Mouse (Mus musculus) left cerebral cortex, adult 11 months (tissue): ENCODE results near the gene Hspa4l.
"Not testable (repeated sequence)": the region's sequence is repeated elsewhere in the genome, so short reads cannot be mapped to it uniquely, and the experiment has no call there.

Source experiments
- DNase-seq: peaks from one replicate; pipeline ENCODE4 v3.0.0; 2022; ENCODE audit warnings: low spot score

Hspa4l gene

DNA sequence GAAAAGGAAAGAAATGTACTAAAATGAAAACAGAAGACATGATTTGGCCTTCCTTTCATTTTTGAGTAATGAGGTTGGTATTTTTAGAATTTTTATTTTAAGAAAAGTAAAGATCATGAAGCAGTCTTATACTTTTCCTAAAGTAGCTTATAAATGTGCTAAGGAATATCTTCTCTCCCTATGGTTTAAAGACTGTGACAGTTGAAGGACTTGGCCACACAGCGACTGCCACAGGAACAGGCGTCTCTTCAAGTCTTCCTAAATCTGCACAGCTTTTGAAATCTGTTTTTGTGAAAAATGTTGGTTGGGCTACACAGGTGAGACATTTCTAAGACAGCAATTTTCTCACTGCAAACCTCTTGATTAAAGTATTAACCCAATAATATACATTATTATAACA lies 69.0 kb downstream of the Hspa4l start:
- no peak for DNase-seq

DNA sequence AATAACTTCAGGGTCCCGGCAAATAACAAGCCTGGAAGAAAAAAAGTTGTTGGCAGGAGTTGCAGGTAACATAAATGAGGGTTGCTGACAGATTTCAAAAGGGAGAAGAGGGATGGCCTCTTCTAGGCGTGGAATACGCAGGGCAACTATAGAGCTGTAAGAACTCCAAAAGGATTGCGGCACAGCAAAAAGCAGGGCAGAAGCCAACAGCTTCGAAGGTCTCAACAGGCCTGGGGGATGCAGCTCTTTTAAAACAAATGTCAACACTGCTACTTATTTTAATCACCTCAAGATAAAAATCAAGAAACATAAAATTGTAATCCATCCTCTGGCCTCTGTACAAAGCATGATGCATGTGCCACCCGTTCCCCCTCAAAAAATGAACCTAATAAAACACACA lies 101.2 kb downstream of the Hspa4l start:
- not testable (repeated sequence) for DNase-seq
